Mouse (Mus musculus): ENCODE results near the gene Zdhhc14. TPM values are rescaled to one million over a fixed set of nuclear protein-coding genes. Genes with fewer than 3 reads are reported as not detected.

The Zdhhc14 gene
- polyA plus RNA-seq, 1 experiment from 2014 or later: 7.2 TPM

GRCm38 (mm10) chr17:5508030-5508429 is 15.7 kb downstream of the Zdhhc14 start:
- ATAC-seq (ENCODE audit: low FRiP score, low read depth): no peak
- Histone ChIP-seq H3K4me2 (replicated peaks) (no peak overlapping the region), H3K4me1 (no peaks in the 10 kb centered on the region; the same call in 1 of the 2 replicates), H3K4me3 (no peak overlapping the region), H3K27me3 (replicated peaks) (no peaks in the 10 kb centered on the region), H3K27ac (no peak overlapping the region), H3K36me3 (no peaks in the 10 kb centered on the region), H3K9me3 (no peaks in the 10 kb centered on the region), H3K9ac (no peak overlapping the region)
- 82% methylated on average over 4 of the region's 4 CpGs for WGBS

GRCm38 (mm10) chr17:5510564-5510963 is 18.2 kb downstream of the Zdhhc14 start:
- Histone ChIP-seq H3K27me3 (replicated peaks) (no peaks in the 10 kb centered on the region), H3K9ac (no peak overlapping the region), H3K4me3 (no peak overlapping the region), H3K4me1 (no peaks in the 10 kb centered on the region; the same call in 1 of the 2 replicates), H3K36me3 (no peaks in the 10 kb centered on the region), H3K4me2 (replicated peaks) (no peak overlapping the region), H3K27ac (no peak overlapping the region), H3K9me3 (no peaks in the 10 kb centered on the region)
- no peak for ATAC-seq (ENCODE audit: low FRiP score, low read depth)
- 84% methylated on average over 9 of the region's 9 CpGs for WGBS

- Histone ChIP-seq H3K4me2 (replicated peaks) (no peak overlapping the region), H3K4me3 (no peak overlapping the region), H3K9me3 (no peaks in the 10 kb centered on the region), H3K9ac (no peak overlapping the region), H3K4me1 (no peaks in the 10 kb centered on the region; the same call in 1 of the 2 replicates), H3K27me3 (replicated peaks) (no peaks in the 10 kb centered on the region), H3K36me3 (no peaks in the 10 kb centered on the region), H3K27ac (no peak overlapping the region)
- 81% methylated on average over 6 of the region's 6 CpGs for WGBS
- ATAC-seq (ENCODE audit: low FRiP score, low read depth): no peak
Measured at GRCm38 (mm10) chr17:5511724-5512123, 19.4 kb downstream of the Zdhhc14 start.

GRCm38 (mm10) chr17:5519466-5519865 is 27.1 kb downstream of the Zdhhc14 start:
- H3K4me2 ChIP-seq (replicated peaks): no peak overlapping the region
- WGBS: 87% methylated on average over 10 of the region's 10 CpGs
- H3K27me3 ChIP-seq (replicated peaks): no peaks in the 10 kb centered on the region
- H3K9me3 ChIP-seq: peaks cover 9% of the 10 kb centered on the region; the same call in 1 of the 2 replicates
- no peak overlapping the region for H3K27ac ChIP-seq
- H3K36me3 ChIP-seq: no peaks in the 10 kb centered on the region
- no peaks in the 10 kb centered on the region for H3K4me1 ChIP-seq
- no peak overlapping the region for H3K9ac ChIP-seq
- ATAC-seq (ENCODE audit: low FRiP score, low read depth): no peak
- H3K4me3 ChIP-seq: no peak overlapping the region

GRCm38 (mm10) chr17:5519910-5520592 is 27.7 kb downstream of the Zdhhc14 start:
- Histone ChIP-seq H3K4me1 (no peaks in the 10 kb centered on the region), H3K27ac (no peak overlapping the region), H3K4me3 (no peak overlapping the region), H3K36me3 (no peaks in the 10 kb centered on the region), H3K9ac (no peak overlapping the region), H3K27me3 (replicated peaks) (no peaks in the 10 kb centered on the region), H3K9me3 (peaks cover 9% of the 10 kb centered on the region; the same call in 1 of the 2 replicates), H3K4me2 (replicated peaks) (no peak overlapping the region)
- WGBS: 86% methylated on average over 13 of the region's 13 CpGs
- ATAC-seq (ENCODE audit: low FRiP score, low read depth): no peak

- Histone ChIP-seq H3K27ac (no peak overlapping the region), H3K27me3 (replicated peaks) (no peaks in the 10 kb centered on the region), H3K4me1 (no peaks in the 10 kb centered on the region), H3K9ac (no peak overlapping the region), H3K4me3 (no peak overlapping the region), H3K9me3 (peaks cover 9% of the 10 kb centered on the region; the same call in 1 of the 2 replicates), H3K36me3 (no peaks in the 10 kb centered on the region), H3K4me2 (replicated peaks) (no peak overlapping the region)
- ATAC-seq (ENCODE audit: low FRiP score, low read depth): no peak
- WGBS: 81% methylated on average over 1 of the region's 1 CpGs
Measured at GRCm38 (mm10) chr17:5521532-5521931, 29.2 kb downstream of the Zdhhc14 start.

GRCm38 (mm10) chr17:5529552-5529951 is 37.2 kb downstream of the Zdhhc14 start:
- H3K9ac ChIP-seq: no peak overlapping the region
- ATAC-seq (ENCODE audit: low FRiP score, low read depth): no peak
- no peaks in the 10 kb centered on the region for H3K27me3 ChIP-seq (replicated peaks)
- 84% methylated on average over 6 of the region's 6 CpGs for WGBS
- no peaks in the 10 kb centered on the region for H3K36me3 ChIP-seq
- no peak overlapping the region for H3K4me2 ChIP-seq (replicated peaks)
- no peaks in the 10 kb centered on the region for H3K4me1 ChIP-seq
- H3K27ac ChIP-seq: no peak overlapping the region
- H3K4me3 ChIP-seq: no peak overlapping the region
- H3K9me3 ChIP-seq: no peaks in the 10 kb centered on the region

GRCm38 (mm10) chr17:5532816-5533215 is 40.5 kb downstream of the Zdhhc14 start:
- no peak overlapping the region for H3K9ac ChIP-seq
- H3K36me3 ChIP-seq: no peaks in the 10 kb centered on the region
- H3K4me2 ChIP-seq (replicated peaks): no peak overlapping the region
- no peaks in the 10 kb centered on the region for H3K27me3 ChIP-seq (replicated peaks)
- no peaks in the 10 kb centered on the region for H3K9me3 ChIP-seq
- H3K27ac ChIP-seq: no peak overlapping the region
- ATAC-seq (ENCODE audit: low FRiP score, low read depth): no peak
- WGBS: 50% methylated on average over 5 of the region's 5 CpGs
- no peaks in the 10 kb centered on the region for H3K4me1 ChIP-seq
- H3K4me3 ChIP-seq: no peak overlapping the region

- Histone ChIP-seq H3K36me3 (no peaks in the 10 kb centered on the region), H3K9me3 (no peaks in the 10 kb centered on the region), H3K4me2 (replicated peaks) (no peak overlapping the region), H3K27ac (no peak overlapping the region), H3K9ac (no peak overlapping the region), H3K4me3 (no peak overlapping the region), H3K27me3 (replicated peaks) (no peaks in the 10 kb centered on the region), H3K4me1 (no peaks in the 10 kb centered on the region)
- ATAC-seq (ENCODE audit: low FRiP score, low read depth): no peak
- 15% methylated on average over 1 of the region's 4 CpGs for WGBS
Measured at GRCm38 (mm10) chr17:5535357-5535756, 43.0 kb downstream of the Zdhhc14 start.

GRCm38 (mm10) chr17:5536259-5537094 is 44.1 kb downstream of the Zdhhc14 start:
- no peak for ATAC-seq (ENCODE audit: low FRiP score, low read depth)

GRCm38 (mm10) chr17:5537095-5537575 is 44.8 kb downstream of the Zdhhc14 start:
- Histone ChIP-seq H3K9me3 (no peaks in the 10 kb centered on the region), H3K4me1 (no peaks in the 10 kb centered on the region), H3K36me3 (no peaks in the 10 kb centered on the region), H3K4me2 (replicated peaks) (no peak overlapping the region), H3K27ac (no peak overlapping the region), H3K4me3 (no peak overlapping the region), H3K9ac (no peak overlapping the region), H3K27me3 (replicated peaks) (no peaks in the 10 kb centered on the region)
- ATAC-seq (ENCODE audit: low FRiP score, low read depth): no peak
- WGBS: 68% methylated on average over 11 of the region's 11 CpGs

More at GRCm38 (mm10) chr17:5536259-5537094, 44.1 kb downstream of the Zdhhc14 start:
- H3K36me3 ChIP-seq: no peaks in the 10 kb centered on the region
- H3K27me3 ChIP-seq (replicated peaks): no peaks in the 10 kb centered on the region
- 79% methylated on average over 10 of the region's 12 CpGs for WGBS
- no peak overlapping the region for H3K27ac ChIP-seq
- no peak overlapping the region for H3K4me2 ChIP-seq (replicated peaks)
- no peak overlapping the region for H3K9ac ChIP-seq
- H3K4me3 ChIP-seq: no peak overlapping the region
- no peaks in the 10 kb centered on the region for H3K9me3 ChIP-seq
- no peaks in the 10 kb centered on the region for H3K4me1 ChIP-seq

- no peak for ATAC-seq (ENCODE audit: low FRiP score, low read depth)
- 80% methylated on average over 2 of the region's 2 CpGs for WGBS
- H3K4me2 ChIP-seq (replicated peaks): no peak overlapping the region
- no peak overlapping the region for H3K27ac ChIP-seq
- H3K9ac ChIP-seq: no peak overlapping the region
- H3K9me3 ChIP-seq: no peaks in the 10 kb centered on the region
- H3K4me1 ChIP-seq: no peaks in the 10 kb centered on the region
- H3K27me3 ChIP-seq (replicated peaks): no peaks in the 10 kb centered on the region
- no peaks in the 10 kb centered on the region for H3K36me3 ChIP-seq
- H3K4me3 ChIP-seq: no peak overlapping the region
Measured at GRCm38 (mm10) chr17:5542177-5542576, 49.8 kb downstream of the Zdhhc14 start.
